Mouse (Mus musculus): ENCODE measurements at regions not wholly inside any gene's neighbourhood (a gene's known extent, or its start where the extent isn't known, plus 50 kb on each side); places are given as distances from the start of the nearest gene placed in this dataset.

GRCm38 (mm10) chr12:107404821-107405220, 83.6 kb upstream of the 3110018I06Rik start:
- no peak for DNase-seq (ENCODE audit: low read depth, low spot score)
- H3K9me3 ChIP-seq (replicated peaks; ENCODE audit: insufficient read depth, low read length): no peaks in the 10 kb centered on the region
- TF ChIP-seq KAT2A (conservative IDR thresholded peaks at IDR 0.05; ENCODE audit: low read depth, low read length): no peak
- no peak for TF ChIP-seq JUND (IDR thresholded peaks at IDR 0.05; ENCODE audit: low read depth, low read length)
- no peak for TF ChIP-seq MAFK (IDR thresholded peaks at IDR 0.05; ENCODE audit: borderline replicate concordance, low read depth, low read length)
- TF ChIP-seq ZC3H11A (IDR thresholded peaks at IDR 0.05; ENCODE audit: low read depth, low read length): no peak
- TF ChIP-seq ZNF384 (IDR thresholded peaks at IDR 0.05; ENCODE audit: low read depth, low read length): no peak
- TF ChIP-seq RAD21 (IDR thresholded peaks at IDR 0.05; ENCODE audit: low read depth, low read length): no peak
- no peak for TF ChIP-seq USF2 (IDR thresholded peaks at IDR 0.05; ENCODE audit: borderline replicate concordance in 1 of 2, insufficient read depth in 1 of 2, low read depth in 1 of 2, low read length in 2 of 2)
- no peak for TF ChIP-seq EP300 (IDR thresholded peaks at IDR 0.05; ENCODE audit: low read depth in 1 of 2, low read length in 2 of 2)
- TF ChIP-seq MYC (IDR thresholded peaks at IDR 0.05; ENCODE audit: low read depth, low read length): no peak
- TF ChIP-seq HCFC1 (IDR thresholded peaks at IDR 0.05; ENCODE audit: low read depth, low read length): no peak
- TF ChIP-seq POLR2A (IDR thresholded peaks at IDR 0.05; ENCODE audit: control insufficient read depth in 1 of 2, insufficient read depth in 1 of 2, low read depth in 1 of 2, low read length in 2 of 2, poor library complexity in 1 of 2): no peak
- no peak for TF ChIP-seq GABPA (IDR thresholded peaks at IDR 0.05; ENCODE audit: low read depth, low read length)
- no peak for TF ChIP-seq MEF2A (IDR thresholded peaks at IDR 0.05; ENCODE audit: extremely low read depth, insufficient replicate concordance, low read depth, low read length, poor library complexity, severe bottlenecking)
- no peak for TF ChIP-seq CHD1 (IDR thresholded peaks at IDR 0.05; ENCODE audit: low read depth, low read length)
- no peak for TF ChIP-seq POLR2AphosphoS2 (IDR thresholded peaks at IDR 0.05; ENCODE audit: low read length)
- TF ChIP-seq TAL1 (IDR thresholded peaks at IDR 0.05; ENCODE audit: low read length): no peak
- no peak for TF ChIP-seq ZMIZ1 (IDR thresholded peaks at IDR 0.05; ENCODE audit: low read depth, low read length)
- no peak for TF ChIP-seq USF1 (IDR thresholded peaks at IDR 0.05; ENCODE audit: low read depth, low read length)

GRCm38 (mm10) chr12:107423923-107424322, 64.5 kb upstream of the 3110018I06Rik start:
- Histone ChIP-seq H3K4me3 (ENCODE audit: control insufficient read depth in 1 of 2, insufficient read depth in 1 of 2, low read depth in 2 of 2, low read length in 2 of 2) (no peak overlapping the region), H3K4me1 (ENCODE audit: control insufficient read depth in 1 of 2, insufficient read depth in 2 of 2, low read length in 2 of 2) (no peaks in the 10 kb centered on the region), H3K27me3 (ENCODE audit: control insufficient read depth in 1 of 2, insufficient read depth in 2 of 2, low read length in 2 of 2) (no peaks in the 10 kb centered on the region), H3K9me3 (replicated peaks; ENCODE audit: insufficient read depth, low read length) (no peaks in the 10 kb centered on the region), H3K36me3 (ENCODE audit: control insufficient read depth in 1 of 2, insufficient read depth in 2 of 2, low read length in 2 of 2) (no peaks in the 10 kb centered on the region), H3K9ac (ENCODE audit: control insufficient read depth, low read depth, low read length, poor library complexity, severe bottlenecking) (no peak overlapping the region), H3K27ac (ENCODE audit: control insufficient read depth, low read depth, low read length) (no peak overlapping the region), H3K79me2 (ENCODE audit: control insufficient read depth, insufficient read depth, low read length, poor library complexity) (no peaks in the 10 kb centered on the region)
- no peak for DNase-seq (ENCODE audit: low read depth, low spot score)
- no peak for TF ChIP-seq POLR2A (IDR thresholded peaks at IDR 0.05; ENCODE audit: control insufficient read depth in 1 of 2, insufficient read depth in 1 of 2, low read depth in 1 of 2, low read length in 2 of 2, poor library complexity in 1 of 2)
- TF ChIP-seq MXI1 (IDR thresholded peaks at IDR 0.05; ENCODE audit: low read depth, low read length): no peak
- TF ChIP-seq NRF1 (IDR thresholded peaks at IDR 0.05; ENCODE audit: insufficient read depth, low read depth, low read length, poor library complexity, severe bottlenecking): no peak

More at GRCm38 (mm10) chr12:107404821-107405220, 83.6 kb upstream of the 3110018I06Rik start:
- no peak overlapping the region for H3K9ac ChIP-seq (ENCODE audit: control insufficient read depth, low read depth, low read length, poor library complexity, severe bottlenecking)
- H3K4me1 ChIP-seq (ENCODE audit: control insufficient read depth in 1 of 2, insufficient read depth in 2 of 2, low read length in 2 of 2): no peaks in the 10 kb centered on the region
- H3K4me3 ChIP-seq (ENCODE audit: control insufficient read depth in 1 of 2, insufficient read depth in 1 of 2, low read depth in 2 of 2, low read length in 2 of 2): no peak overlapping the region
- H3K27ac ChIP-seq (ENCODE audit: control insufficient read depth, low read depth, low read length): no peak overlapping the region
- H3K27me3 ChIP-seq (ENCODE audit: control insufficient read depth in 1 of 2, insufficient read depth in 2 of 2, low read length in 2 of 2): no peaks in the 10 kb centered on the region
- no peaks in the 10 kb centered on the region for H3K36me3 ChIP-seq (ENCODE audit: control insufficient read depth in 1 of 2, insufficient read depth in 2 of 2, low read length in 2 of 2)
- H3K79me2 ChIP-seq (ENCODE audit: control insufficient read depth, insufficient read depth, low read length, poor library complexity): no peaks in the 10 kb centered on the region
